Mouse (Mus musculus) olfactory bulb, adult 2 months (tissue): ENCODE measurements around the gene Cox7a1. TPM values are rescaled to one million over a fixed set of nuclear protein-coding genes. Genes with fewer than 3 reads are reported as not detected.
"Not testable (repeated sequence)": the region's sequence is repeated elsewhere in the genome, so short reads cannot be mapped to it uniquely, and the experiment has no call there.

Experiments
- H3K27ac ChIP-seq: fragments of 200-500 bp; 2 replicates; pipeline ENCODE4 v1.5.1; 2012; ENCODE audit warnings: low read depth, low read length; ENCODE audit not compliant: insufficient read depth
- H3K4me1 ChIP-seq: fragments of 200-500 bp; 2 replicates; pipeline ENCODE4 v1.6.1; 2012; ENCODE audit warnings: low read length; ENCODE audit not compliant: control insufficient read depth, insufficient read depth
- H3K4me3 ChIP-seq: fragments of 200-500 bp; 2 replicates; pipeline ENCODE4 v1.5.1; 2012; ENCODE audit warnings: mild to moderate bottlenecking, low read depth, low read length, moderate library complexity; ENCODE audit not compliant: insufficient read depth
- CTCF ChIP-seq: fragments of 200-500 bp; IDR thresholded peaks from 2 replicates; pipeline ENCODE4 v1.5.1; 2012; ENCODE audit warnings: low read depth, mild to moderate bottlenecking, low read length, moderate library complexity; ENCODE audit not compliant: insufficient read depth
- POLR2A ChIP-seq: fragments of 200-500 bp; IDR thresholded peaks from 2 replicates; pipeline ENCODE4 v1.6.1; 2012; ENCODE audit warnings: mild to moderate bottlenecking, low read depth, low read length, moderate library complexity; ENCODE audit not compliant: insufficient read depth
- WGBS: fragments of 180-500 bp; shearing (Covaris S2); methylation state at CpG from one replicate; pipeline ENCODE4 v1.1.7; 2018; 5-methylcytosine and 5-hydroxymethylcytosine counted together
- polyA plus RNA-seq: library from polyadenylated mRNA; stranded (reverse); fragments of >200 nt; gene quantifications from 2 replicates; pipeline ENCODE4 v1.2.4, GENCODE M21; 2012; ENCODE audit warnings: low replicate concordance; ENCODE audit not compliant: missing spikeins, insufficient read depth, insufficient read length

The Cox7a1 gene
- polyA plus RNA-seq, 1 experiment = not detected

DNA sequence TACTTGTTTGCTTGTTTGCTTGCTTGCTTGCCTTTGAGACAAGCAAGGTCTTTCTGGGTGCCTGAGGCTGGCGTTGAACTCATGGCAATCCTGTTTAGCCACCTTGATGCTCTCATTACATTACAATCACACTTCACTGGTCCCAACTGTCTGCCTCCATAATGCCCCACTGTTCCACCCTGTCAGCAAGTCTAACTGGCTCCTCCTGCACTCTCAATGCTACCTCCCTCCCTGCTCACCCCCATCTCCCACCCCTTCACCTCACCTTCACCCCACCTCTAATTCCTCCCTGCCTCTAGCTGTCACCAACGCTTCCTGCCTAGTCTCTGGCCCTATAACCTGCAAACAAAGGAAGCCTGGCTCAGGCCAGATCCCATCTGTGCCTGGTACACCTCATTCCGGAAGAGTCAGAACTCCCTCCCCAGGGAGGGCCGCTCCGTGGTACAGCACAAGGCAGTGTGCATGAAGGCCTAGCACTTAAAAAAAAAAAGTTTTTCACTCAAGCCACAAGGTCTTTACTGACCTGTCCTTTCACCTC lies 13.7 kb downstream of the Cox7a1 start:
- 75% methylated on average over 5 of the region's 5 CpGs for WGBS
- Histone ChIP-seq H3K4me3 (no peak overlapping the region), H3K27ac (no peak overlapping the region), H3K4me1 (peaks cover 7% of the 10 kb centered on the region)
- TF ChIP-seq CTCF (no peak), POLR2A (no peak)

DNA sequence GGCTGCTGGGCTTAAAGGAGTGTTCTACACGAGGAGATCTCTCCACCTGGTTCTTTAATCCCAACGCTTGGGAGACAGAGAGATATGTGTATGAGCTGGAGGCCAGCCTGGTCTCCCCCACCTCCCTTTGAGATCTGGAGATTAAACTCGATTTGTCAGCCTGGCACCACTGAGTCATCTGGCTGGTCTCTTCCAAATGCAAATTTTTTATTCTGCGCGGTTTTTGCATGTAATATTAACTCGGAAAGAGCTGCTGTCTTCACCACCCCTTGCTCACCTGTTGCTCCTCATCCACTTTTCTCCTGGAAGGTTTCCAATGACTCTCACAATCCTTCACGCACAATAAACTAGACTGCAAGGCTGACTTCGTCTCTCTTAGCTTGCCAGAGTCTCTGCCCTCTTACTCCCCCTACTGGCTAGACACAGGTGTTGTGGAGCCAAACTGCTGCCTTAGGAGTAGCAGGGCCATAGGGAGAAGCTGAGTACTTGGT lies 14.6 kb downstream of the Cox7a1 start, which contains the start of gene Capns1:
TSS of gene Capns1 (minus strand) at position 331 of the 491 bp plus-strand sequence.
- Histone ChIP-seq H3K27ac (no peak within 1 kb of the TSS), H3K4me1 (no peaks in the 10 kb centered on the region)

DNA sequence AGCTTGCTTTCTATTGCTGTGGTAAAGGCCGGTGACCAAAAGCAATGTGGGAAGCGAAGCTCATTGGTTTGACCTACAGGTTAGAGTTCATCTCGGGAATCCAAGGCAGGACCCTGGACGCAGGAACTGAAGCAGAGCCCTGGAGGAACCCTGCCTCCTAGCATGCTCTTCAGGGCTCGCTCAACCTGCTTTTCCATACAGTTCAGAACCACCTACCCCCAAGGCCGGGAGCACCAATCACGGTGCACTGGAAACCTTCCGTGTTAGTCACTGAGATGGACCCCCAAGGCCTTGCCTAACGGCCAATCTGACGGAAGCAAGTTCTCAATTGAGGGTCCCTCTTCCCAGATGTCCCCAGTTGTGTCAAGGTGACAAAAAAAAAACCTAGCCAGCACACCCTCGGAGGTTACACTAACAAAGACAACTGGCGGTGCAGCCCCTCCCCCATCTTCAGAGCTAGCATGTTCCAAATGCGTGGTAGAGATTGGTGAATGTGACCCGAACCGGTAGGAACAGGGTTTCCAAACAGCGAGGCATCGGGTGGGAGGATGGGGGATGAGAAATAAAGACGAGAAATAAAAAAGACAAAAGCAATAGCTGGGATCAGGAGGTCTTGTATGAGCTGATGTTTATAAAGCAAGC lies 15.7 kb downstream of the Cox7a1 start:
- Histone ChIP-seq H3K4me1 (no peaks in the 10 kb centered on the region), H3K27ac (no peak overlapping the region), H3K4me3 (no peak overlapping the region)
- TF ChIP-seq CTCF (no peak), POLR2A (no peak)
- 80% methylated on average over 18 of the region's 18 CpGs for WGBS

More for the DNA sequence above, 14.6 kb downstream of the Cox7a1 start, which contains the start of gene Capns1:
- WGBS = 1% methylated on average over 8 of the region's 8 CpGs
- no peak within 1 kb of the TSS for H3K4me3 ChIP-seq
- TF ChIP-seq POLR2A (no peak), CTCF (0 out of 2 replicates have a peak, but pooled peaks have one; percentile 31)

DNA sequence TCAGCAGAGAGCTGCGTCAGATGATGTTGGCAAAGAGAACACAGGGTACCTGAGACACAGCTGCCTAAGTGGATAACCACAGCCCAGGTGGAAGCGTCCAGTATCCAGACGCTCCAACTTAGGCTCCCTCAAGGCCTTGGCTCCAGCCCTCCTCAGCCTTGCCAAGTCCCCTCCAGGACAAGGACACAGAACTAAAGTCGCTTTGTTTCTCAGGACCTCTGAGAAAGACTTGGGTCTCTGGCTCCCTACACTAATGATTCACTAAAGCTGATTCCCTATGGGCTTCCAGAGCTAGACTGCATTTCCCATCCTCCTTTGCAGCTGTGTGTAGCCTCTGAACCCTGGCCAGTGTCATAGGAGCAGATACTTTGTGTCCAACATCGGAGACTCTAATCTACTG lies 16.3 kb downstream of the Cox7a1 start:
- H3K4me1 ChIP-seq = no peaks in the 10 kb centered on the region
- H3K4me3 ChIP-seq = no peak overlapping the region
- 65% methylated on average over 5 of the region's 5 CpGs for WGBS
- no peak overlapping the region for H3K27ac ChIP-seq
- TF ChIP-seq POLR2A = no peak
- no peak for TF ChIP-seq CTCF

DNA sequence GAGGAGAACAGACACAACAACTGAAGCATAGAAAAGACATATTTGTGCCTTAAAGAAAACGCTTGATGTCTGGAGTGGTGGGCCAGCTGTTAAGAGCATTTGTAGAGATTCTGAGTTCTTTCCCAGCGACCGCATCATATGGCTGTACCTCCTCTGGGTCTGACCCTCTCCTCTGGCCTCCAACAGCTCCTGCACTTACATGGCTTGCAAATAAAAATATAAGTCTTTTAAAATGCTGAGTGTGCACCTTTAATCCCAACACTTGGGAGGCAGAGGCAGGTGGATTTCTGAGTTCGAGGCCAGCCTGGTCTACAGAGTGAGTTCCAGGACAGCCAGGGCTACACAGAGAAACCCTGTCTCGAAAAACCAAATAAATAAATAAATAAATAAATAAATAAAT lies 16.7 kb downstream of the Cox7a1 start:
- H3K4me1 ChIP-seq, H3K27ac ChIP-seq, H3K4me3 ChIP-seq: not testable (repeated sequence)
- WGBS = 96% methylated on average over 5 of the region's 5 CpGs

DNA sequence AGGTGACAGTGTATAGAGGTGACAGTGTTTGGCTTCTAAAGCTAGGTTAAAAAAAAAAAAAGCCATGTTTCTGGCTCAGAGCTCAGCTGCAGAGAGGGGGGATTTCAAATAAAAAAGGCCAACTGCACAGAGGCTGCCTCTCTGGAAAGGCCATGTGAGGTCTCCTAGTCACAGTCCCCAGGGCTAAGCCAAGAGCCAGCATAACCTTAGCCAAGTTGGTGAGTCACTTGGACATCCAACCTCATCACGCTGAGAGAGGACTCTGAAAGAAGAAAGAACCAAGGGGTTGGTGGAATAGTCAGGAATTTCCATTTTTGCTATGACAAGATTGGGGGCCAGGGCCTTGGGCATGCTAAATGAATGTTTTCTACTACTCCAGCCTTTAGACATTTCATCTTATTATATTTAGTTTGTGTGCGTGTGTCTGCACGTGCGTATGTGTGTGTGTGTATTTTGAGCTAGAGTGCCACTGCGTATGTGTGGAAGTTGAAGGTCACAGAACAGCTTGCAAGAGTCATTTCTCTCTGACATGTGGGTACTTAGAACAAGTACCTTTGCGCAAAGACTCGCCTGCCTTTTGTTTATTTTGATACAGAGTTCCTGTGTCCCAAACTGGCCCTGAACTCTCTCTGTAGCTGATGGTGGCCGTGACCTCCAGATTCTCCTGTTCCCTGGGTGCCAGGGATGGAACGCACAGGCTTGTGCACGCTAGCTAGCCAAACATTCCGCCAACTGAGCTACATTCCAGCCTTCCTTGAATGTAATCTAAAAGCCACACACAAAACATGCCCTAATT lies 19.1 kb downstream of the Cox7a1 start:
- H3K4me3 ChIP-seq = no peak overlapping the region
- WGBS = 80% methylated on average over 11 of the region's 11 CpGs
- TF ChIP-seq POLR2A (no peak), CTCF (no peak)
- no peaks in the 10 kb centered on the region for H3K4me1 ChIP-seq
- no peak overlapping the region for H3K27ac ChIP-seq

DNA sequence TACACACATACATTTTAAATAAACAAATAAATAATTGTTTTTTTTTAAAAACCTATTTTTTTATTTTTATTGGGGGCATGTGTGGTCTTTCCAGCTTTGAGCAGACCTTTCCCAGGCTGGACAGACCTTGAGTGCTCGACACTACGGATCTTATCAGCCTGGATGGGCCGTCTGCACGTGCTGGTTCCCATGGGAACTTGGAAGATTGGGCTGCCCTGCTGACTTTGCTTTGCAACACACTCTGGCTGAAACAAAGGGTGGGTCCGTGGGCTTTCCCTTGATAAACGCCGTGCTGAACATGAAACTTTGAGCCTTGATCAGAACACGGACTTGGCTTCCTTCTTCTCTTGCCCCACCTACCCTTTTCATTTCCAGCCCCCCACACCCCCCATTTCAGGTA lies 20.4 kb downstream of the Cox7a1 start:
- no peaks in the 10 kb centered on the region for H3K4me1 ChIP-seq
- no peak overlapping the region for H3K4me3 ChIP-seq
- no peak for TF ChIP-seq CTCF
- no peak for TF ChIP-seq POLR2A
- WGBS = 29% methylated on average over 8 of the region's 8 CpGs
- no peak overlapping the region for H3K27ac ChIP-seq

DNA sequence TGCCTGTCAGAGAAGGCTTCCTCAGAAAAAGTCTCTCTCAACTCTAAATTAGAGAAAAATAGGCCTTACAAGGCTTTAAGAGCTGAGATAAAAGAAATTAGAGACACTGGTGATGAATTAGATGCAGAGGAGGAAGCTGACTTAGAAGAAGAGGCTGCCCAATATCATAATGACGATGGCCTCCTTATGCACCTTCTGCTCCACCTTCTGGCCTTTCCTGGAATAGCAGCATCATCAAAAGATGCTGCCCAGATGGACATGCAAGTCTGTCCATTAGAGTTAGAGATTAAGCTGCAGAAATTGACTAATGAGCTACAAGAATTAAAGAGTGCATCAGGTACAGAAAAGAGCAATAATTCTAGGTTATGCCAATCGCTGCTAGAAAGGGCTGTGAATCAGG lies 21.4 kb downstream of the Cox7a1 start:
- WGBS = 3% methylated on average over 2 of the region's 2 CpGs
- no peak overlapping the region for H3K4me3 ChIP-seq
- no peaks in the 10 kb centered on the region for H3K4me1 ChIP-seq
- no peak overlapping the region for H3K27ac ChIP-seq
- no peak for TF ChIP-seq POLR2A
- no peak for TF ChIP-seq CTCF

DNA sequence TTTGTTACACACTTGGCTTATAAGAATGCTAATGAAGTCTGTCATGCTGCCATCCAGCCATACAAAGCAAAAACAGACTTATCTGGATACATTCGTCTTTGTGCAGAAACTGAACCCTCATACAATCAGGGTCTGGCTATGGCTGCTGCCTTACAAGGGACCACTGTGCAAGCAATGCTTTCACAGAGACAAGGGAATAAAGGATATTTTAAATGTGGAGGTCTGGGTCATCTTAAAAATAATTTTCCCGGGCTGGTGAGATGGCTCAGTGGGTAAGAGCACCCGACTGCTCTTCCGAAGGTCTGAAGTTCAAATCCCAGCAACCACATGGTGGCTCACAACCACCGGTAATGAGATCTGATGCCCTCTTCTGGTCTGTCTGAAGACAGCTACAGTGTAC lies 22.4 kb downstream of the Cox7a1 start:
- H3K4me3 ChIP-seq, H3K27ac ChIP-seq: not testable (repeated sequence)
- 50% methylated on average over 5 of the region's 5 CpGs for WGBS

More for the DNA sequence above, 22.4 kb downstream of the Cox7a1 start:
- not testable (repeated sequence) for H3K4me1 ChIP-seq
